Mouse (Mus musculus) ES-E14 (cell line): ENCODE measurements around the gene Naa38. TPM values are rescaled to one million over a fixed set of nuclear protein-coding genes. Genes with fewer than 3 reads are reported as not detected.

Experiments
- DNase-seq: peaks from one replicate; pipeline ENCODE4 v3.0.0-alpha.2; 2013; ENCODE audit warnings: low read depth, low spot score
- H3K27ac ChIP-seq: 2 replicates; pipeline ENCODE4 v1.5.1; 2012; ENCODE audit warnings: low read depth, mild to moderate bottlenecking, low read length, moderate library complexity, mixed read lengths; ENCODE audit not compliant: poor library complexity, insufficient read depth, severe bottlenecking
- H3K36me3 ChIP-seq: 2 replicates; pipeline ENCODE4 v1.6.1; 2012; ENCODE audit warnings: mild to moderate bottlenecking, low read length, moderate library complexity, mixed read lengths; ENCODE audit not compliant: control insufficient read depth, poor library complexity, insufficient read depth, severe bottlenecking
- H3K4me1 ChIP-seq, 2 experiments: fragments of 150-350 bp in 1 of 2; sonication (generic) in 1 of 2; 2 replicates each; pipeline ENCODE4 v1.6.1; 2012; ENCODE audit warnings: low read length in 2 of 2, mild to moderate bottlenecking in 1 of 2, mixed read lengths in 1 of 2; ENCODE audit not compliant: control insufficient read depth in 2 of 2, insufficient read depth in 2 of 2, poor library complexity in 1 of 2
- H3K4me3 ChIP-seq, 2 experiments: fragments of 150-350 bp in 1 of 2; sonication (generic) in 1 of 2; 2 replicates each; pipeline ENCODE4 v1.5.1; 2012; ENCODE audit warnings: low read length in 2 of 2, low read depth in 1 of 2, mild to moderate bottlenecking in 1 of 2, mixed read lengths in 1 of 2; ENCODE audit not compliant: insufficient read depth in 1 of 2, poor library complexity in 1 of 2, severe bottlenecking in 1 of 2
- H3K9ac ChIP-seq: 2 replicates; pipeline ENCODE4 v1.6.1; 2012; ENCODE audit warnings: low read depth, mild to moderate bottlenecking, low read length, mixed read lengths; ENCODE audit not compliant: poor library complexity, insufficient read depth, severe bottlenecking
- H3K9me3 ChIP-seq: fragments of 150-350 bp; sonication (generic); 2 replicates; pipeline ENCODE4 v1.6.1; 2012; ENCODE audit warnings: low read depth, mild to moderate bottlenecking, low read length; ENCODE audit not compliant: control insufficient read depth, insufficient read depth
- CHD2 ChIP-seq: IDR thresholded peaks from 2 replicates; pipeline ENCODE4 v1.6.1; 2014; ENCODE audit warnings: mild to moderate bottlenecking, low read depth, low read length, inconsistent platforms
- HCFC1 ChIP-seq: IDR thresholded peaks from 2 replicates; pipeline ENCODE4 v1.6.1; 2012; ENCODE audit warnings: low read length, inconsistent platforms, borderline replicate concordance; ENCODE audit not compliant: insufficient read depth
- MAFK ChIP-seq: IDR thresholded peaks from 2 replicates; pipeline ENCODE4 v1.6.1; 2014; ENCODE audit warnings: mild to moderate bottlenecking, low read depth, low read length, inconsistent platforms; ENCODE audit not compliant: insufficient read depth
- ZC3H11A ChIP-seq: IDR thresholded peaks from 2 replicates; pipeline ENCODE4 v1.6.1; 2012; ENCODE audit warnings: low read depth, mild to moderate bottlenecking, inconsistent platforms, low read length, borderline replicate concordance
- ZNF384 ChIP-seq: IDR thresholded peaks from 2 replicates; pipeline ENCODE4 v1.6.1; 2012; ENCODE audit warnings: low read depth, low read length, inconsistent platforms
- in situ Hi-C, 2 experiments: fragments of 600-800 bp; cut with MboI; formaldehyde crosslinking; loops; one replicate each; pipeline ENCODE4 v1.15.1; 2025; ENCODE audit warnings: low sequenced_read_pairs in 2 of 2, inconsistent platforms in 1 of 2; ENCODE audit not compliant: unreplicated experiment in 2 of 2
- total RNA-seq: library from RNA; depleted of rRNA; stranded (reverse); fragments of 300-350 nt; gene quantifications from 2 replicates; pipeline ENCODE4 v1.2.3, GENCODE M21; 2012

Naa38 gene
- total RNA-seq, 1 experiment = 202 TPM

DNA sequence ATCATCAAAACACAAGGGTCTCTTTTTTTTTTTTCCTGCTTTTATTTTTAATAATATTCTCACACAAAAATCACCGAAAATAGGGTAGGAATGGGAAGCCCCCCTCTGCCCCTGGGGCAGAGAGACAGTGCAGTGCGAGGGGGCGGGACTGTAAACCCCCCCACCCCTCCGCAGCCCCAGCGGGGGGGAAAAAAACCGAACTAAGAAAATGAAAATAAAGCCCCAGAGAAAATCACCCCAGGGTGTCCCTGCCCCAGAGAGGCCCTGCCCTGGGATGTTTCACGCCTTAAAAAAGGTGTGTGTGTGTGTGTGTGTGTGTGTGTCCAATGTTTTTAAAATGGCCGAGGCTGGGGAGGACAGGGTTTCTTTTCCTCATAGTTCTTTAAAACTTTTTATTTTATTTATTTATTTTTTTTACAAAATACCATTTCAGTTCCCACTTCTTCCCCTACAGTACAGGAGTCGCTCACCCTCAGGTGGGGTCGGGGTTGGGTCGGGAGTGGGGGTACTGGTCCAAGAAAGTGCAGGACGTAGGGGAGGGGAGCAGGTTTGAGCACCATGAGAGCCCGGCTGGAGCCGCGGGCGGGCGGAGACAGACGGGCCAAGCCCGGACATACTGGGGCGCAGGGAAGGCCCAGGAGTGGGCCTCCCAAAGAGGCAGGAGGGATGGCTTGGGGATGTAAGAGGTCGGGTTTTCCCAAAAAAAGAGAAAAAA is 3.4 kb downstream of the Naa38 start:
- TF ChIP-seq ZNF384 (no peak), ZC3H11A (no peak), HCFC1 (no peak), MAFK (no peak), CHD2 (no peak)
- in situ Hi-C loops = no loop called here
- H3K4me1 ChIP-seq = peaks cover 0 to 9% of the 10 kb centered on the region in 2 experiments; a peak in 1 of 4 replicates
- H3K27ac ChIP-seq = no peak overlapping the region
- H3K36me3 ChIP-seq = peaks cover 22% of the 10 kb centered on the region; the same call in 1 of the 2 replicates
- DNase-seq = no peak
- H3K9ac ChIP-seq = no peak overlapping the region
- H3K9me3 ChIP-seq = no peaks in the 10 kb centered on the region
- H3K4me3 ChIP-seq = peak overlapping the region; percentile 65 to 80

DNA sequence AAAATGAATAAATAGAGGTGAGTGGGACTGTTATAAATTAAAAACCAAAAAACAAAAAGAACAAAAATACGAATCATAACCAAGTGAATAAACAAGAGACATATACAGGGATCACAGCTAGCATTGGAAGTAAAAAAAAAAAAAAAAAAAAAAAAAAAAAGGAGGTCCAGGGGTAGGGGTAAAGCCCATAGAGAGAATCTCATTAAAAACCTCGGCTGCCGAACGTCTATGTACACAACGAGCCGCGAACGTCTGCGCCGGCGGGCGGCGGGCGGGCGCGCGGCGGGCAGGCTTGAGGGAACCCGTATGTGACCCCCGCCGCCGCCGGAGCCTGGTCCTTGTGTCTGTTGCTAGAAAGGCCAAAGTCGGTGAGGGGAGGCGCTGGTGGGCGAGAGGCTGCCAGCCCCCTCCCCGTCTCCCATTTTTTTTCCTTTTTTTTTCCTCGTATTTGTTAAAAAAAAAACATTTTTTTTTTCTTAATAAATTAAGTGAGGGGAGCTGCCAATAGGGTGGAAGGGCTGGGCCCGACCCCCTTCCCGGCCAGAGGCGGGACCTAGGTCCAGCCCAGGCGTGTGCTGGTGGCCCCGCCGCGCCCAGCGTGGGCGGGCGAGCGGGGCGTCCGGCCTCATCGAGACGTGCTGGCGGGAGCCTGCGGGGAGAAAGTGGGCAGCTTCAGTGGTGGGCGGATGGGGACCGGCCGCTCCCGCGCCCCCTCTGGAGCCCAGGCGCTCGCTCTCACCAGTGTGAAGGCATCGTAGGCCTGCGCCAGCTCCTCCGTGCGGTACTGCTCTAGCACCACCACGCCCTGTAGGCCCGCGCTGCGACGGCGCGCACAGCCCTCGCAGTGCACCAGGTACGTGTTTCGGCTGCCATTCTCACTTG is 4.2 kb downstream of the Naa38 start:
- peaks cover 0 to 13% of the 10 kb centered on the region in 2 experiments; a peak in 1 of 4 replicates for H3K4me1 ChIP-seq
- no peak for DNase-seq

DNA sequence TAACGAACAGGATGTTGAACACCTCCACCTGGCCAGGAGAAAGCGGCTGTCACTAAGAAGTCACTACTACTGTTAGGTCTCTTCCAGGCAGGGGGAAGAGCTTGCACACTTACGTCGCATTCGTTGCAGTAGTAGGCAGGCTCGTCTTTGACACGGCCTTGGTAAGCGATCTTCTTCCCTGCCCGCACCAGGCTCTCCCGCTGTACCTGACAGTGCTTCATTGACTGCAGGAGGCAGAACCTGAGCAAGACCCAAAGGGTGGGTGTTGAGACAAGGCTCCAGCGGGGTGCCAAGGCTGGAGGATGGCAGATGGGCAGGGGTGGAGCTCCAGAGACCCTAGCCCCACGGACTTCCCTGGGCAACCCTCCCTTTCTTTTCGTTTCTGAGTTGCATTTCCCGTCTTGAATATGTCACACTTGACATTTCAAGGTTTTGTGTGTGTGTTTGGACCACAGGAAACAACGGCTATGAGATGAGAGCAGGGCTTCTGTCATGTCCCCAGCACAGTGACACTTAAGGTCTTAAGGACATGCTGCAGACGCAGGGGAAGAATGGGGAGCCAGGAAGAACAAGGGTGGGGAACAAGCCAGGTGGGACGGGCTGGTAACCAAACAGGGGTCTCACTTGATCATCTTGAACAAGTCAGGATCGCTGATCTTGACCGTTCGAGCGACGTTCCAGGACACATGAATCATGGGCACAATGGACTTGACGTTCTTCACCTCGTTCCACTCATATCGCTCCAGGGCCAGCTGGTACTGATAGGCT is 5.0 kb downstream of the Naa38 start:
- in situ Hi-C loops = no loop called here
- Histone ChIP-seq H3K36me3 (peaks cover 30% of the 10 kb centered on the region), H3K9ac (peak overlapping the region; percentile 64), H3K9me3 (no peaks in the 10 kb centered on the region), H3K4me1 (peaks cover 0 to 17% of the 10 kb centered on the region in 2 experiments; a peak in 2 of 4 replicates), H3K27ac (no peak overlapping the region), H3K4me3 (peak overlapping the region; percentile 53 to 67)
- DNase-seq = no peak
- TF ChIP-seq HCFC1 = no peak
- TF ChIP-seq CHD2 = no peak
- no peak for TF ChIP-seq ZC3H11A
- TF ChIP-seq ZNF384 = no peak
- TF ChIP-seq MAFK = no peak

More for the DNA sequence above, 4.2 kb downstream of the Naa38 start:
- H3K27ac ChIP-seq = no peak overlapping the region
- peaks cover 23% of the 10 kb centered on the region; the same call in 1 of the 2 replicates for H3K36me3 ChIP-seq
- TF ChIP-seq MAFK (no peak), HCFC1 (no peak), CHD2 (no peak), ZC3H11A (no peak), ZNF384 (peak; percentile 83)
- no peaks in the 10 kb centered on the region for H3K9me3 ChIP-seq
- peak overlapping the region; percentile 64 for H3K9ac ChIP-seq
- in situ Hi-C loops = no loop called here
- peak overlapping the region; percentile 67 to 80 for H3K4me3 ChIP-seq

DNA sequence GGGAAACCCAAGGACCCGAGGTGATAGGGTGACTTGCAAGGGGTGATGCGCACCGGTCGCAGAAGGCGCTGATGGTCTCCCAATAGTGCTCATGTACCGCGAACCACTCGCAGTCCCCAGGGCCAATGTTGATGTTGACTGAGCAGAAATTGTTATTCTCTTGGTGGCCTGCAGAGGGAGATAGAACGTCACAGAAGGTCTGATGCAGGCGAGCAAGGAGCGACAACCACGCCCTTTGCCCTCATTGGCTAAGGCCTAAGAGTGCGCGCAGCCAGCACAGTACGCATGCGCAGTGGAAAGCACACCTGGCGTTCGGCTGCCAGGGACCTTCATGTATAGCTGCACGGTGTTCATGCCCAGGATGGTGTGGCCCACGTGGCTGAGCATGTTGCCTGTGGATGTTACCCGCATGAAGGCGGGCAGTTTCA is 5.9 kb downstream of the Naa38 start:
- no peaks in the 10 kb centered on the region for H3K9me3 ChIP-seq
- in situ Hi-C loops = no loop called here
- no peak overlapping the region for H3K27ac ChIP-seq
- H3K4me1 ChIP-seq = peaks cover 0 to 25% of the 10 kb centered on the region in 2 experiments; a peak in 2 of 4 replicates
- TF ChIP-seq ZC3H11A (peak; percentile 88; the same call in 1 of the 2 replicates), CHD2 (no peak), ZNF384 (0 out of 2 replicates have a peak, but pooled peaks have one; percentile 60), HCFC1 (peak; percentile 54; the same call in 1 of the 2 replicates), MAFK (peak; percentile 47; the same call in 1 of the 2 replicates)
- DNase-seq = peak; percentile 98
- H3K36me3 ChIP-seq = peaks cover 39% of the 10 kb centered on the region
- H3K4me3 ChIP-seq = peak overlapping the region in 1 of 2 experiments; percentile 34; a peak in 2 of 4 replicates
- H3K9ac ChIP-seq = peak overlapping the region; percentile 59; the same call in 1 of the 2 replicates
